Mouse (Mus musculus): ENCODE results near the gene Fgfr2.

DNA sequence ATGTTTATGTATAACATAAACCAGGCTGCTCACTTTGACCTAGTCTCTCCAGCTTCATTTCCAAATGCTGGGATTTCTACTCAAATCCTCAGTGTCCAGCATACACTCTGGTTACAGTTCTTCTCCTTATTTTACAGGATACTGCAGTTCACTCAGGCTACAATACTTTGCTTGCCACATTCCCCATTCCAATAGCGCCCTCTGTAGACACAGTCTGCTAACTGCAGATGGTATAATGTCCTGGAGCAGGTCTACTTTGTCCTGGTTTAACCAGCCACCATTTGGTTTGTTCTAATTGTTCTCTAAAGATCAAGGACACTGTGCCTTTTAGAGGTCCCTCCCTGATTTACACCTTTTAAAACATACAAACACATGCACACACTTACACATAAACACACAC is 2047.2 kb downstream of the Fgfr2 start:
- TF ChIP-seq POLR2A (IDR thresholded peaks at IDR 0.05; ENCODE audit: borderline replicate concordance, extremely low read depth, low read depth, low read length), result no peak
- TF ChIP-seq CTCF (IDR thresholded peaks at IDR 0.05; ENCODE audit: insufficient read depth, low read length), result no peak
